Mouse (Mus musculus): ENCODE data around the gene Pef1. TPM values are rescaled to one million over a fixed set of nuclear protein-coding genes. Genes with fewer than 3 reads are reported as not detected.

Gene Pef1
- polyA plus RNA-seq, 1 experiment = 129 TPM

GRCm38 (mm10) chr4:130095137-130095536, 7.2 kb upstream of the Pef1 start:
- Histone ChIP-seq H3K4me1 (ENCODE audit: control insufficient read depth, insufficient read depth, low read length) (no peaks in the 10 kb centered on the region), H3K27ac (ENCODE audit: insufficient read depth, low read depth, low read length) (no peak overlapping the region), H3K27me3 (replicated peaks; ENCODE audit: control insufficient read depth, insufficient read depth, low read length) (no peaks in the 10 kb centered on the region), H3K36me3 (ENCODE audit: control insufficient read depth, insufficient read depth, low read length) (no peaks in the 10 kb centered on the region), H3K4me3 (ENCODE audit: insufficient read depth, low read depth, low read length) (no peak overlapping the region)
- TF ChIP-seq CTCF (conservative IDR thresholded peaks at IDR 0.05; ENCODE audit: insufficient read depth, insufficient read length, low read depth, low read length) = no peak
- no peak for TF ChIP-seq POLR2A (IDR thresholded peaks at IDR 0.05; ENCODE audit: low read depth, low read length)
- WGBS = 93% methylated on average over 3 of the region's 3 CpGs
- DNase-seq = no peak

DNA sequence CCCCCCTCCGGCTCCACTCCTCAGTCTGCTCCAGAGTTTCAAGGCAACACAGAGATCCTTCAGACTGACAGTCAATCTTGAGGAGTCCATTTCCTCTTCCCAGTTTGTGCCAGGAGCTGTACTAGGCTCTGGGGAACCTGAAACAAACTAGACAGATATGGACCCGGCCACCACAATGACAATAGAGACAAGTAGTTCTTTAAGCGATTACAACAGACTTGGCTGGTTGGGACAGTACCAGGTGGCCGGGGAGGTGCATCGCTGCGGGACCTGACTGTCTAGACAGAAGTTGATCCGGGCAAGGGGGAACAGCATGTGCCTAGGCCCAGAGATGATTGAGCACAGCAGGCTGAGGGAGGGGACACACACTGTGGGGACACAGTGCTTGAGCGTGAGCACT, 1.2 kb upstream of the Pef1 start:
- Histone ChIP-seq H3K36me3 (ENCODE audit: control insufficient read depth, insufficient read depth, low read length) (no peaks in the 10 kb centered on the region), H3K4me3 (ENCODE audit: insufficient read depth, low read depth, low read length) (no peak overlapping the region), H3K27ac (ENCODE audit: insufficient read depth, low read depth, low read length) (no peak overlapping the region), H3K4me1 (ENCODE audit: control insufficient read depth, insufficient read depth, low read length) (peaks cover 14% of the 10 kb centered on the region; the same call in 1 of the 2 replicates), H3K27me3 (replicated peaks; ENCODE audit: control insufficient read depth, insufficient read depth, low read length) (no peaks in the 10 kb centered on the region)
- DNase-seq = no peak
- no peak for TF ChIP-seq POLR2A (IDR thresholded peaks at IDR 0.05; ENCODE audit: low read depth, low read length)
- no peak for TF ChIP-seq CTCF (conservative IDR thresholded peaks at IDR 0.05; ENCODE audit: insufficient read depth, insufficient read length, low read depth, low read length)
- WGBS = 55% methylated on average over 8 of the region's 8 CpGs

GRCm38 (mm10) chr4:130103632-130104031, 1.3 kb downstream of the Pef1 start:
- TF ChIP-seq CTCF (conservative IDR thresholded peaks at IDR 0.05; ENCODE audit: insufficient read depth, insufficient read length, low read depth, low read length) = 0 out of 2 replicates have a peak, but pooled peaks have one; percentile 22
- TF ChIP-seq POLR2A (IDR thresholded peaks at IDR 0.05; ENCODE audit: low read depth, low read length) = no peak
- Histone ChIP-seq H3K27me3 (replicated peaks; ENCODE audit: control insufficient read depth, insufficient read depth, low read length) (no peaks in the 10 kb centered on the region), H3K36me3 (ENCODE audit: control insufficient read depth, insufficient read depth, low read length) (no peaks in the 10 kb centered on the region), H3K4me1 (ENCODE audit: control insufficient read depth, insufficient read depth, low read length) (peaks cover 20% of the 10 kb centered on the region; the same call in 1 of the 2 replicates), H3K27ac (ENCODE audit: insufficient read depth, low read depth, low read length) (no peak overlapping the region), H3K4me3 (ENCODE audit: insufficient read depth, low read depth, low read length) (no peak overlapping the region)
- 87% methylated on average over 12 of the region's 12 CpGs for WGBS
- DNase-seq = no peak

GRCm38 (mm10) chr4:130104584-130104983, 2.2 kb downstream of the Pef1 start:
- TF ChIP-seq CTCF (conservative IDR thresholded peaks at IDR 0.05; ENCODE audit: insufficient read depth, insufficient read length, low read depth, low read length) = no peak
- TF ChIP-seq POLR2A (IDR thresholded peaks at IDR 0.05; ENCODE audit: low read depth, low read length) = no peak
- 18% methylated on average over 4 of the region's 4 CpGs for WGBS
- DNase-seq = peak; percentile 92
- no peaks in the 10 kb centered on the region for H3K36me3 ChIP-seq (ENCODE audit: control insufficient read depth, insufficient read depth, low read length)
- H3K4me3 ChIP-seq (ENCODE audit: insufficient read depth, low read depth, low read length) = no peak overlapping the region
- H3K27me3 ChIP-seq (replicated peaks; ENCODE audit: control insufficient read depth, insufficient read depth, low read length) = no peaks in the 10 kb centered on the region
- H3K4me1 ChIP-seq (ENCODE audit: control insufficient read depth, insufficient read depth, low read length) = peaks cover 20% of the 10 kb centered on the region; the same call in 1 of the 2 replicates
- H3K27ac ChIP-seq (ENCODE audit: insufficient read depth, low read depth, low read length) = peak overlapping the region; percentile 65

DNA sequence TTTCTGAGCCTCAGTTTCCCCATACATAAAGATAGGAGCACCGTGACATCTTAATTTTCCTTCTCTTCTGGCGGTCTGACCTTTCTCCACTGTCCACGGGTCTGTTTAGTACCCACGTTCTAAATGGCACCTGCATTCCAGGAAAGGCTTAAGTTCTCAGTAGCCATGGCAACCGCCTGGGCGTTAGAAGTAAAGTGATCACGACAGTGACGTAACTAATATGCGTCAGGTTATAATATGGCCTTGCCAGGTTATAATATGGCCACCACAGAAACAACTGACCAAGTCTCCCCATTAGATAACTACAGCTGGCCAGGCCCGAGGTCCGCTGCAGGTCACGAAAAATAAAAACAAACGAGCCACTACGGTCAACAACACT, 4.7 kb downstream of the Pef1 start:
- no peak for DNase-seq
- no peaks in the 10 kb centered on the region for H3K36me3 ChIP-seq (ENCODE audit: control insufficient read depth, insufficient read depth, low read length)
- no peak for TF ChIP-seq CTCF (conservative IDR thresholded peaks at IDR 0.05; ENCODE audit: insufficient read depth, insufficient read length, low read depth, low read length)
- no peak for TF ChIP-seq POLR2A (IDR thresholded peaks at IDR 0.05; ENCODE audit: low read depth, low read length)
- H3K27ac ChIP-seq (ENCODE audit: insufficient read depth, low read depth, low read length) = peak overlapping the region; percentile 95
- H3K4me3 ChIP-seq (ENCODE audit: insufficient read depth, low read depth, low read length) = peak overlapping the region; percentile 97
- WGBS = 10% methylated on average over 14 of the region's 14 CpGs
- H3K4me1 ChIP-seq (ENCODE audit: control insufficient read depth, insufficient read depth, low read length) = peaks cover 25% of the 10 kb centered on the region; the same call in 1 of the 2 replicates
- no peaks in the 10 kb centered on the region for H3K27me3 ChIP-seq (replicated peaks; ENCODE audit: control insufficient read depth, insufficient read depth, low read length)

- DNase-seq = peak; percentile 100
- TF ChIP-seq POLR2A (IDR thresholded peaks at IDR 0.05; ENCODE audit: low read depth, low read length) (peak; percentile 23), CTCF (conservative IDR thresholded peaks at IDR 0.05; ENCODE audit: insufficient read depth, insufficient read length, low read depth, low read length) (no peak)
- H3K4me1 ChIP-seq (ENCODE audit: control insufficient read depth, insufficient read depth, low read length) = peaks cover 21% of the 10 kb centered on the region; the same call in 1 of the 2 replicates
- H3K36me3 ChIP-seq (ENCODE audit: control insufficient read depth, insufficient read depth, low read length) = no peaks in the 10 kb centered on the region
- WGBS = under 1% methylated on average over 39 of the region's 39 CpGs
- H3K4me3 ChIP-seq (ENCODE audit: insufficient read depth, low read depth, low read length) = peak overlapping the region; percentile 97
- no peaks in the 10 kb centered on the region for H3K27me3 ChIP-seq (replicated peaks; ENCODE audit: control insufficient read depth, insufficient read depth, low read length)
- peak overlapping the region; percentile 96 for H3K27ac ChIP-seq (ENCODE audit: insufficient read depth, low read depth, low read length)
These were observed 5.2 kb downstream of the Pef1 start for GRCm38 (mm10) chr4:130107444-130108131.

DNA sequence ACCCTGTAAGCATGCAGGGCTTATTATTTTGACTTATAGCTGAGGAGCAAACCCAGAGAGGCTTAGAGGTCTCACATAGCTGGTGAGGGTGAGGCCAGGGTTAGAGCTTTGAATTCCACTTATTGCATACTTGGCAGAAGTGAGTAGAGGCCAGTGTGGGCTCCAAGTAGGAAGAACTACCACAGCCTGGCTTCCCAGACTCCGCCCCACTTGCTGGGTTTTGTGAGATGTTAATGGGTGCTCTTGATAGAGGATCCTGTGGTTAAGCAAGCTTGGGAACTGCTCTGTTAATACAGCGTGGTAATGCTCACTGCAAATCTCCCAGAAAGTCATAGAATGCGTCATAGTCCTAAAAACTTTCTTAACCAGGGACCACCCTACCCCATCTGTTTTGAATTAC, 6.6 kb downstream of the Pef1 start:
- no peak overlapping the region for H3K4me3 ChIP-seq (ENCODE audit: insufficient read depth, low read depth, low read length)
- TF ChIP-seq CTCF (conservative IDR thresholded peaks at IDR 0.05; ENCODE audit: insufficient read depth, insufficient read length, low read depth, low read length) (no peak), POLR2A (IDR thresholded peaks at IDR 0.05; ENCODE audit: low read depth, low read length) (no peak)
- no peak for DNase-seq
- H3K36me3 ChIP-seq (ENCODE audit: control insufficient read depth, insufficient read depth, low read length) = no peaks in the 10 kb centered on the region
- H3K4me1 ChIP-seq (ENCODE audit: control insufficient read depth, insufficient read depth, low read length) = peaks cover 17% of the 10 kb centered on the region; the same call in 1 of the 2 replicates
- H3K27ac ChIP-seq (ENCODE audit: insufficient read depth, low read depth, low read length) = no peak overlapping the region
- no peaks in the 10 kb centered on the region for H3K27me3 ChIP-seq (replicated peaks; ENCODE audit: control insufficient read depth, insufficient read depth, low read length)
- 87% methylated on average over 3 of the region's 3 CpGs for WGBS
